Mouse (Mus musculus) CH12F3 (cell line): ENCODE results near the gene Sppl2a.
"Not testable (repeated sequence)": the region's sequence is repeated elsewhere in the genome, so short reads cannot be mapped to it uniquely, and the experiment has no call there.

Experiments used
- in situ Hi-C: fragments of 300-500 bp; cut with MboI; formaldehyde crosslinking; loops from 2 replicates; pipeline ENCODE4 v1.14.3; 2020; ENCODE audit warnings: low sequenced_read_pairs

Sppl2a gene

GRCm38 (mm10) chr2:126932897-126933641 lies at the start of gene Sppl2a:
Gene Sppl2a, minus strand, starts transcription at chr2:126933235.
- in situ Hi-C loops = no loop called here

- in situ Hi-C loops = loop anchor here (25.0 kb wide), 1 partner anchor 390 kb away; no protein-coding TSS in a partner anchor
Observed at GRCm38 (mm10) chr2:126977428-126977827, 44.4 kb upstream of the Sppl2a start.

GRCm38 (mm10) chr2:126961696-126962095 lies 28.7 kb upstream of the Sppl2a start:
- in situ Hi-C loops = no loop called here

GRCm38 (mm10) chr2:126955671-126956070 lies 22.6 kb upstream of the Sppl2a start:
- in situ Hi-C loops = no loop called here

DNA sequence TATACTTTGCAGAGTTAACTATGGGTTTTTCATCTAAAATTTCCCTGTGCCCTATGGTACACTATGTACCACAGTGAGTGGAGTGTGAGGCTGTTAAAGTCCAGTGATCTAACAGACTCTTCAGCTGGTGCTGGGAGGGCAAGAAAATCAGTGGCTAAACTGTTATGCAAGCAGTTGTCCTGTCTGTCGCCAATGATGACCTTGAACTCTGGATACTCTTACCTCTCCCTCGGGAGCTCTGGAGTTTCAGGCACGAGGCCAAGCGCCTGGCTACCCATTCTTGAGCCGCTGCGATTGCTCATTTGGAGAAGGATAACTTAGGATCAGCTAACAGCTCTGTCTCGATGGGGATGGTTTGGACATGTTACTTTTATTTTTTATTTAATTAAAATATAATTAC lies 18.1 kb upstream of the Sppl2a start:
- in situ Hi-C loops = no loop called here

DNA sequence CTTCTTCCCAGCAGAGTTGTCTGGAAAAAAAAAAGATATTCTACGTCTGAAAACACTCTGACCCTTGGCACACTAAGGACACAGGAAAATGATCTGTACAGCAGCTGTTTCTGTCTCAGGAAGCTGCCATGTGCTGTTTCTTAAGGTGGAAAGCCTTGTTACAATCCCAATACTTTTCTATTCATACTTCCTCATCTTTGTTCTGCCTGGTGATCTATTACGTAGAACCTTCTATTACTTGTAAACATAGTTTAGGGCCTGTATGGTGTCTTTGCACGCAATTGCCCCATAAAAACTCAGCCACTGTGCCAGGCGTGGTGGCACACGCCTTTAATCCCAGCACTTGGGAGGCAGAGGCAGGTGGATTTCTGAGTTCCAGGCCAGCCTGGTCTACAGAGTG lies 17.4 kb upstream of the Sppl2a start:
- in situ Hi-C loops = no loop called here

- in situ Hi-C loops = no loop called here
Observed at GRCm38 (mm10) chr2:126949856-126950255, 16.8 kb upstream of the Sppl2a start.

GRCm38 (mm10) chr2:126949297-126949696 lies 16.3 kb upstream of the Sppl2a start:
- in situ Hi-C loops = not testable (repeated sequence)

GRCm38 (mm10) chr2:126948231-126948630 lies 15.2 kb upstream of the Sppl2a start:
- in situ Hi-C loops = no loop called here

GRCm38 (mm10) chr2:126947646-126948045 lies 14.6 kb upstream of the Sppl2a start:
- in situ Hi-C loops = no loop called here

GRCm38 (mm10) chr2:126943211-126943610 lies 10.2 kb upstream of the Sppl2a start:
- in situ Hi-C loops = no loop called here

DNA sequence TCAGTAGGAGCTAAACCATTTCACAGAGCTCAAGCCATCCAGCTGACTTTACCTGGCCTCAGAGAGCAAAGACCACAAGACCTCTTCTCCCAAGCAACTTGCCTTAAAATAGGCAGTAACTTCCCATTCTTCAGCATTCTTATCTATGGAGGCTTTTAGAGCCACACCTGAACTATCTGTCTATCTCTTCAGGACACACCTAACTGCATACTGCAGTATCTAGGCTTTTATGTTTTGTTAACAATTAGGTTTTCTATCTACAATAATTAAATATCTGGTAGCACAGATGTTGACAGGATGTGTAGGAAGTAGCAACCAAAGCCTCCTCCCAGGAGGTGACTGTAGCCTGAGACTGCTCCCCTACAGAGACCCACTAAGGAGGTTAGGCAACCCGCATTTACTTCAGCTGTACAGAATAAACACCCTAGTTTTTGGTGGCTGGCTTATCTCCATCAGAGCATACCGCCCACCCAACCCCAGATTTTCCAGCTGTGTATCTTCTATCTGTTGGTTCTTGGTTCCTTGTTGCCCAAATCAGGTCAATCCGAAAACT lies 7.4 kb upstream of the Sppl2a start:
- in situ Hi-C loops = no loop called here

DNA sequence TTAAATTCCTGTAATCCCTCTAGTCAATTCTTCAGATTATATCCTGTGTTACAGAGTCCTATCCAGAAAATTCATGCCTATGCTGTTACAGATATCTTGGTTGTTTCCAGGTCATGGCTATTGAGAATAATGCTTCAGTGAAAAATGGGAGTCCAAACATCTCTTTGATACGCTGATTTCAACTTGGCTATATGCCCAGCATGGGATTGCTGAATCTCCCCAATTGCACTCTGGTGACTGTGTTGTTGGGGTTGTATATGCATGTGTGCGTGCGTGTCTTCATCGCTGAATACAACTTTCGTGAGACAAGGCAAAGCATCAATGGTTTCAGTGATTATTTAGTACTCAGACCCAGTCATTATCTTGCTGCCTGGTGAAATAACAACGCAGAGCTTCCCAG lies 5.0 kb upstream of the Sppl2a start:
- in situ Hi-C loops = no loop called here

- in situ Hi-C loops = no loop called here
Observed at GRCm38 (mm10) chr2:126933921-126934320, 886 bp upstream of the Sppl2a start.

DNA sequence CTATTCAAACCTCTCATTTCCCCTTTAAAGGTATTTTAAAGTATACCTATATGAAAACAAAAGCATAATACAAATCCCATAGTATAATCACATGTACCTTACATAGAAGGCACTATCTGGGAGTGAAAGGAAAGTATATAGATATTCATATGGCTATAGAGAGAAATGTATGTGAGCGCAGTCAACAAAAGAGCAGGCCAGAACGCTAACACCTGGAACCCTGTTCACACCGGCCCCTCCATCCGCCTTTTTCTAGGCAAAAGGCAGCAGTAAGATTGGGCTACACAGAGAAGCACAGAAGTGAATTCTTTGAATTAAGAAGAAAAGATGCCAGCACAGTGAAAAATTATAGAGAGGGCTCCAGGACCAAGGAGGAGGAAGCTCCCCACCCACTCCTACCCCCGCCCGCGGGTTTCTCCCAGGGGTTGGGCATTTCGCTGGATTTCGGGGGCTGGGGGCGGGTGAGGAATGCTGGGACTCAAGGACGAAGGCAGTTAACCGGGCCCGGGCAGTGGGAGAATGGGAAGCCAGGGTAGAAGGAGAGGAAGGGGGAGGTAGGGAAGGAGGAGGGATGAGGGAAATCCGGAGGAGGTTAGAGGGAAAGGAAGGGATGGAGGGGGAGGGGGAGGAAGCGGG lies 656 bp downstream of the Sppl2a start:
- in situ Hi-C loops = no loop called here

DNA sequence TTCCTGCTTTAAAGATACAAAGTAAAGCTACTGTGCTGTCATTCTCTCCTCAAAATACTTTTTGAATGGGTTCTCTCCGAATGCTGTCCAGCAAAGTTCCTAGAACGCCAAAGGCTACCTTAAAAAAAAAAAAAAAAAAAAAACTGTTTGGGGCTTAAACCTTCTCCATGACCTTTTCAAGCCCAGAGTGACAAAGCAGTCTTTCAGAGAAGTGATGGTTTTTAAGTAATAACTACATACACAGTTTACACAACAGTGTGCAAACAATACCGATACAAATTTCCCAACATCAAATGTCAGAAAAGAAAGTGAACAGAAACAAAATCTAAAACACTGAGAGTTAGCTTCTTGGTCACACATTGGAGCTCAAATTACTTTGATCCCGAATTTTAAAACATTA lies 1.3 kb downstream of the Sppl2a start:
- in situ Hi-C loops = no loop called here

- in situ Hi-C loops = no loop called here
Observed at GRCm38 (mm10) chr2:126928681-126929080, 4.4 kb downstream of the Sppl2a start.

DNA sequence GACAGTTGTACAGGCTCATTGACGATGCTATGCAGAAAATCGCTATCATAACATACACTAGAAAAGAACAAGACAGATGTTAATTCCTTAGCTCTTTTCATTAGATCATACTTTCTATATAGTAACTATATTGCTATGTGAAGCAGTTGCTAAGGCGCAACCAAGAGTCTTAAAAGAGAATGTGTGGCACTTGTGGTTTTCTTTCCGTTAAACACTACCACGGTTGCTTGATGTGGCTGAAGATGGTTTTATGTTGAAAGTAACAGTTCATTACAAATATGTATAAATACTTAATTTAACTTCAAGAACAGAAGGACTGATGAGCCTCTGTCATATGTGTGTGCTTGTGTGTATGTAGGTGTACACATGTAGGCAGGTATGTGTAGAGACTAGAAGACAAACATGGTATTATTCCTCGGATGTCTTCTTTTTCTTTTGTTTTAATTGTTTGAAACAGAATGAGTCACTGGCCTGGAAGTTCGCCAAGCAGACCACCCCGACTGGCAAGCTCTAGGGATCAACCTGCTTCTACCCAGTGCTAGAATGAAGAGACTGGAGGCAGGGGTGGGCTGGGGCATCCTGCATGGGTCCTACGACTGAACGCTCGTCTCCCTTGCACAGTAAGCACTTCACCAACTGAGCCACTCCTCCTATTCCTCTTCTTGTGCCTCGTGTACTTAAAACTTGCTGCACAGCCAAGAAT lies 12.5 kb downstream of the Sppl2a start:
- in situ Hi-C loops = no loop called here

GRCm38 (mm10) chr2:126916236-126916635 lies 16.8 kb downstream of the Sppl2a start:
- in situ Hi-C loops = no loop called here

GRCm38 (mm10) chr2:126914096-126914495 lies 18.9 kb downstream of the Sppl2a start:
- in situ Hi-C loops = no loop called here

- in situ Hi-C loops = no loop called here
Observed at GRCm38 (mm10) chr2:126904162-126904561, 28.9 kb downstream of the Sppl2a start.

DNA sequence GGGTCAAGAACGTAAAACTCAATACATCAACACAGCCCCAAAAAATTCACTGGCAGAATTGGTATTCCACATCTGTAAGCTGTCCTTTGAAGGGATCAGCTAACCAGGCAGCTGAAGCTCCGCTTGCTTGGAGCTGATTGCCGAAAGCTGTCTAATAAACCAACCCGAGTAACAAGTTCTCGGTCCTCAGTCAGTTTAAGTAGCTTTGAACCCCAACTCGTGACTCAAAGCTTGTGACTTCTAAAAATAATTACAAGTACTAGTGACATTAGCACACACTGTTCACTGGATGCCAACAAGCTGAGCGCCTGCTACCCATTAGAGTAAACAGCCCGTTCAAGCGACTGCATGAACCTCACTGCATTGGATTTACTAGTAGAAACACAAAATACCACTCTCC lies 35.5 kb downstream of the Sppl2a start:
- in situ Hi-C loops = no loop called here
